ENCODE assay signal across 10 mouse cellular contexts in genomic region chr1:37691179-37691578, GRCm38 (mm10). TPM values are rescaled to one million over a fixed set of nuclear protein-coding genes. Genes with fewer than 3 reads are reported as not detected.
DNase-seq lines count a peak whose midpoint lies in the region; ATAC-seq lines count a peak whose summit lies in the region.
"Had no signal": no experiment of that assay in that cellular context is flagged by ENCODE, and none has a peak within 500 bp of the region (broad histone marks: within the 10 kb centered on the region; RNA-seq: fewer than 3 reads in every experiment).

No protein-coding gene starts in this region.

- H3K4me3 ChIP-seq in hindbrain, embryonic 10.5 days = no peak overlapping the region
- H3K4me3 ChIP-seq: intestine, embryonic 15.5 days had no signal

- peak; percentile 5 for DNase-seq in right cerebral cortex, postnatal 14 days
- DNase-seq in right cerebral cortex, adult 18-20 months = no peak
- DNase-seq in induced T-regulatory cell, adult 2 months (ENCODE audit: low read depth) = peak; percentile 58
- no peak for DNase-seq in cerebellum, postnatal 14 days
- DNase-seq in Muller cell, postnatal 12 days (ENCODE audit: inconsistent ontology term) = no peak
- DNase-seq in hindbrain, embryonic 10.5 days (ENCODE audit: low spot score) = no peak
- DNase-seq: cerebellum, postnatal 10 days had no signal

- 37% methylated on average over 8 of the region's 8 CpGs for WGBS in hindbrain, embryonic 10.5 days

- no peaks in the 10 kb centered on the region for H3K36me3 ChIP-seq in hindbrain, embryonic 10.5 days
- H3K36me3 ChIP-seq: intestine, embryonic 15.5 days had no signal

- H3K27me3 ChIP-seq in hindbrain, embryonic 10.5 days (ENCODE audit: insufficient read depth, poor library complexity, severe bottlenecking) = no peaks in the 10 kb centered on the region
- H3K27me3 ChIP-seq: intestine, embryonic 15.5 days had no signal

- peaks cover 18% of the 10 kb centered on the region; the same call in 1 of the 2 replicates for H3K4me1 ChIP-seq in hindbrain, embryonic 10.5 days (replicated peaks)

- H3K9me3 ChIP-seq in hindbrain, embryonic 10.5 days = no peaks in the 10 kb centered on the region
- H3K9me3 ChIP-seq: intestine, embryonic 15.5 days had no signal

- peak; percentile 97 for ATAC-seq in megakaryocyte progenitor cell, adult 5-6 weeks (replicated peaks; ENCODE audit: poor library complexity)
- no peak for ATAC-seq in activated CD4-positive, CD25-positive, alpha-beta regulatory T cell, adult 4 months
- ATAC-seq: intestine, embryonic 15.5 days had no signal

- no peak overlapping the region for H3K27ac ChIP-seq in hindbrain, embryonic 10.5 days
- H3K27ac ChIP-seq: intestine, embryonic 15.5 days had no signal

RNA-seq across cellular contexts. Expression of gene 2010300C02Rik, which starts 28.7 kb away (rescaled TPM):
- total RNA-seq in megakaryocyte progenitor cell, adult 5-6 weeks (2015) = 0.05 and 0.39 TPM in 2 replicates
- 0.14 and 0.17 TPM in 2 replicates for total RNA-seq in megakaryocyte progenitor cell, adult 5-6 weeks (2017)
- polyA plus RNA-seq in activated CD4-positive, CD25-positive, alpha-beta regulatory T cell, adult 4 months (2017; shearing (Covaris generic)) = under 1 TPM; 0.55 to 0.78 TPM
- polyA plus RNA-seq in hindbrain, embryonic 10.5 days (2016; fragmentation: Nextera tagmentation; extraction: Ambion mirVana) = 0.91 and 1.2 TPM in 2 replicates

Comparison
In these comparisons a context has a peak if more than half of its experiments do, and no peak if none do; other contexts are left out.
1. DNase-seq: peak in right cerebral cortex, postnatal 14 days (single experiment) and induced T-regulatory cell, adult 2 months (single experiment); none in right cerebral cortex, adult 18-20 months (single experiment), cerebellum, postnatal 14 days (0 of 2), Muller cell, postnatal 12 days (single experiment) and hindbrain, embryonic 10.5 days (single experiment).